Mouse (Mus musculus) spleen, embryonic (tissue): ENCODE data around the gene Neurl4.
"Not testable (repeated sequence)": the region's sequence is repeated elsewhere in the genome, so short reads cannot be mapped to it uniquely, and the experiment has no call there.

Source experiments
- CTCF ChIA-PET: fragments of 350-600 bp; sonication (Branson Sonifier 250); formaldehyde crosslinking; loops from one replicate; lab custom pipeline; 2022; lab: Charles Lee

The Neurl4 gene

DNA sequence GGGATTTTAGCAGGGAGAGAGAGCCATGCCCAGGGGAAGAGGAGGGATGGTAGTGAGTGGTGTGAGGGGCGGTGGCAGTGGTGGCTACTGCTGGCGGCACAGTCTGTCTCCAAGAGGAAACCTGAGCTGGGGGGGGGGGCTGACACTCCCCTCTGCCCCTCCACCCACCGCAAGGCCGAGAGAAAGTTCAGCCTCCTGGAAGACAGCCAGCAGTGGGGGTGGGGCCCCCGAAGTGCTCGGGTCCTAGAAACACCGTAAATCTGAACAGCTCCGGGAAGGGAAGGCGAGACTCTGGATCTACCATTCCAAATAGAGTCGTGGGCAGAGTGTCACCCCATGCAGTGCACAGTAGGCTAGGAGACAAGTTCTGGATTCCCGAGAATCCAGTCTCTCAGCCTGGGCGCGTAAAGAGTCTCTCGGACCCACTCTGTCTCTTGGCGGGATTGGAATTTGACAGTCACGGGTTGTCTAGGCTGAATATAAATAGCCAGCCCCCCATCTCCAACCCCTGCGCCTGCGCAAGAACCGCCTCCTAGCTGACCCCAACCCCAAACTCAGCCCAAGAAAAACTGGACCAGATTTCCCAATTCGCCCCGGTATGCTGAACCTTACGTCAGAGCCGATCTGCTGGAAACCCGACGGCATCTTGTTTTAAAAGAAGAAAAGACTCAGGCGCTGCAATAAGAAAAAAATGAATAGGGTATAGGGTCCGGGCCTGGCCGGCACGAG is 46.6 kb downstream of the Neurl4 start:
- CTCF ChIA-PET, result interaction anchor here (0.6 to 2.0 kb wide), 7 partner anchors 13 to 365 kb away, joined by 3 to 20 read pairs (median 3); partner anchors contain the start of genes Cldn7 and Kctd11

DNA sequence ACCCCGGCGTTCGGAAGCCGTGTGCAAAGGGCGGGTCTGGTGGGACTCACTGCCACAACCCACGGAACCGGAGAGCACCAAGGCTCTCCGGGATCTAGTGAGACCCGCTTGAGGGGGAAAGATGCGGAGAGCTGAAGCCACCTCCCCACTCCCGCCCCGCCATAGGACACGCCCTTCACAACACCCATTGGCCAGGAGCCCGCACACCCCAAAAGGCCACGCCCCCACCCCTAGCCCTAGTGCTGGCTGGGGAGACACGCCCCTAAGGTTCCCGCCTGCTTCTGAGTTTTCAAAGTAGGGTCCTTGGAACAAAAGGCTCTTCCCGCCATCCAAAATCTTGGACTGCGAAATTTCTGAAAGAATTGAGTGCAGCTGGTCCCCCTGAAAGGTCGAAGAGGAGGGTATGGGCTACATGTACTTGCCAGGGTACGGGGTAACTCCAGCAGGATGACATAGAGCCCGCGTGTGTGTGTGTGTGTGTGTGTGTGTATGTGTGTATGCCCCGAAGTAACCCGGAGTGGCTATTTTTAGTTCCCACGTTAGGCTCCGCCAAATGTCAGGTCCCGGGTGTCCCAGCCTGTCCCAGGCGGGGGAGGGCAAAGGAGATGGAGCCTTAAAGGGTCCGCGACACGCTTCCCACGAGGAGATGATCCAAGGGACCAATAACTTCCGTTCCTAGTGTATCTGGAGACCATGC is 47.3 kb downstream of the Neurl4 start, which contains the start of gene Slc2a4:
TSS of gene Slc2a4 (minus strand) at position 123 of the 697 bp plus-strand sequence.
- CTCF ChIA-PET, result interaction anchor here (0.5 to 2.0 kb wide), 6 partner anchors 16 to 195 kb away, joined by 3 to 8 read pairs (median 3); partner anchors contain the start of genes Cldn7 and Kctd11

DNA sequence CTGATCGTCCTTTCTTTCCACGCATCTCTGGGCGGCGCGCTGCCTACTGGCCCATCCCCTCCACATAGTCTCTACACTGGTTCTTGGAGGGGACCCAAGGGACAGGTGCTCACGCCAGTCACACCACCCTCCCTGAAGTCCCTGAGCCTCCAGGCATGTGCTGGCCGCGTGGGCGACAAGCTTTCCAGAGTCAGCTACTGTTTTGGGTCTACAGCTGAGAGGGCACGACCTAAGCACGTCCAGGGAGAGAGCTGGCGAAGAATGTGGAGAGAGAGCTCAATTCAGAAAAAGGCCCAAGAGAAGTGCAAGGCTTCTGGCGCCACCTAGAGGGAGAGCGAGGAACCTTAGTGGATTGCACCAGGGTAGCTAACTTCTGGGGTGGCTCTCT is 47.9 kb downstream of the Neurl4 start:
- CTCF ChIA-PET, result interaction anchor here (0.7 to 2.0 kb wide), 3 partner anchors 16 to 68 kb away, joined by 3 to 8 read pairs (median 7); partner anchors contain the start of gene Kctd11

DNA sequence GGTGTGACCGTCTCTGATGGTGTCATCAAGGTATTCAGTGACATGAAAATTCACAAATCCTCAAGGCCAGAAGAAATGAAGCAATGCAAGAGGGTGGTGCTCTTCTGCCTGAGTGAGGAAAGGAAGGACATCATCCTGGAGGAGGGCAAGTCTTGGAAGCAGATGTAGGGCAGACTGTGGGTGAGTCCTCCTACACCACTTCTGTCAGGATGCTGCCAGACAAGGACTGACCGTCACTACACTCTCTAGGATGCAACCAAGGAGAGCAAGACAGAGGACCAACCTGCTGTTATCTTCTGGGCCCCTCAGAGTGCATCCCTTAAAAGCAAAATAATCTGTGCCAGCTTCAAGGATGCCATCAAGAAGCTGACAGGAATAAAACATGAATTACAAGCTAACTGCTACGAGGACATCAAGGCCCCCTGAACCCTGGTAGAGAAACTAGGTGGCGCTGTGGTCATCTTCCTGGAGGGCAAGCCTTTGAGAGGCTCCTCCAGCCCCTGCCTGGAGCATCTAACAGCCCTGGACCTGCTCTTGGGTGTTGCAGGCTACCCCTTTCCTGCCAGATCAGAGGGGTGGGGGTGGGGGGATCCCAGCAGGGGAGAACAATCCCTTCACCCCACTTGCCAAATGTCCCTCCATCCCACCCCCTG is 50.1 kb downstream of the Neurl4 start:
- CTCF ChIA-PET, result interaction anchor here (0.6 to 1.0 kb wide), 3 partner anchors 15 to 149 kb away, joined by 3 read pairs; no protein-coding TSS in a partner anchor

DNA sequence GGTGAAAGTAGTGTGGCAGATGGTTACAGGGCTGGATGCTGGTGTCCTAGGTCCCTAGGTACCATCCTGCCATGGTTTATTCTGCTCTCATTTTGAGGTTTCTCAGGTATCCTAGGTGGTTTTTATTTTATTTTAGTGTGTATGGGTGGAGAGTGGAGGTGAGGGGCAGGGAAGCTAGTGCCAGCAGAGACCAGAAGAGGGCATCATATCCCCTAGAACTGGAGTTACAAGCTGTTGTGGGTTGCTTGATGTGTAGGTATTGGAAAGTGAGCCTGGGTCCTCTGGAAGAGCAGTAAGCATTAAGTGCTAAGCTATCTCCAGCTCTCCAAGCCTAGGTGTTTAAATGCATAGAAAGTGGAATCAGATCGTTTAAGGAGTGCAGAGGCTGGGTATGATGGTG is 51.4 kb downstream of the Neurl4 start:
- CTCF ChIA-PET, result no interaction called here

DNA sequence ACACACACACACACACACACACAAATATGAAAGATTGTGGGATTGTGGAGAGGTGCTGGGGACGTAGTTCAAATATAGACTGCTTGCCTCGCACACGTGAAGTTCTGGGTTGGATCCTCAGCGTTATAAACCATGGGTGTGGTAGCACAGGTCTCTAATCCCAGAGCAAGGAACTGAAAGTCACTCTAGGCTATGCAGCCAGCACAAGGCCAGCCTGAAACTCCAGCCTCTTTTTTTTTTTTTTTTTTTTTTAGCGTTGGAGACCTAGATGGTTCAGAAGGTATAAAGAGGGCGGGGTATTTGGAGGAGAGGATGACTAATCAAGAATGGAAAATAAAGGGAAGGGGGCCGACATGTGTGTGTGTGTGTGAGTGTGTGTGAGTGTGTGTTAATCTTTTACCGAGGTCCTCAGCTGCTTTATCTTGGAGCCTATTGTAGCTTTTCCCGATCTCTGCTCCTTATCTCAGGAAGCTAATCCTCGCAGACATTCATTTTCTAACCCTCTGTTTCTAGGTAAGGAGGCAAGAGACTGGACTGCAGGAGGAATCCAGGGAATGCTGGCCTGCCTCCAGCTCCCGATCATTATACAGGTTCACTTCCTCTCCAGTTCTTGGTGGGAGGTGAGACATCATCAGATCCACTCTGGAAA is 52.5 kb downstream of the Neurl4 start:
- CTCF ChIA-PET, result interaction anchor here (1.1 kb wide), 1 partner anchor 10 kb away, joined by 3 read pairs; no protein-coding TSS in a partner anchor

DNA sequence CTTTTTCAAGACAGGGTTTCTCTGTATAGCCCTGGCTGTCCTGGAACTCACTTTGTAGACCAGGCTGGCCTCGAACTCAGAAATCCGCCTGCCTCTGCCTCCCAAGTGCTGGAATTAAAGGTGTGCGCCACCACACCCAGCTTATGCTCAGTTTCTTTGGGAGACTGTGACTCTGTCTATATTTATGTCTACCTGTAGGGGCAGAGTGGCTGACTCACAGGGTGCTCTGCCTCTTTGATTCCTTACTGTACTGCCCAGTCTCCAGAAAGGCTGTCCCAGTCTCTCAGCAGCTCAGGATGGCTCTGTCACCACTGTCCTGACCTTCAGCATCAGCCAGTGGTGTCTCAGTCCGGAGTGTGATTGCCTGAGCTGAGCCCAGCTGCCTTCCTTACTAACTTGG is 54.7 kb downstream of the Neurl4 start:
- CTCF ChIA-PET, result not testable (repeated sequence)

DNA sequence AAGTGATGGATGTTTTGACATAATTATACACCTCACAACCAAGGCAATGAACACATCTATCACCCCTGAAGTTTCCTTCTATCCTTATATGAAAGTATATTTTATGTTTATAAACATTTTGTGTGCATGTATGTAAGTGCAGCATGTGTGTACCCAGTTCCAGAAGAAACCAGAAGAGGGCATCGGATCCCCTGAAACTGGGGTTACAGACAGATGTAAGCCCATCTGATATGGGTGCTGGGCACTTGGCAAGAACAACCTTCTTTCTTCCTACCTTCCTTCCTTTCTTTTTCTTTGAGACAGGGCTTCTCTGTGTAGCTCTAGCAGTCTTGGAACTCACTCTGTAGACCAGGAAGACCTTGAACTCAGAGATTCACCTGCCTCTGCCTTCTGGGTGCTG is 55.3 kb downstream of the Neurl4 start:
- CTCF ChIA-PET, result no interaction called here

DNA sequence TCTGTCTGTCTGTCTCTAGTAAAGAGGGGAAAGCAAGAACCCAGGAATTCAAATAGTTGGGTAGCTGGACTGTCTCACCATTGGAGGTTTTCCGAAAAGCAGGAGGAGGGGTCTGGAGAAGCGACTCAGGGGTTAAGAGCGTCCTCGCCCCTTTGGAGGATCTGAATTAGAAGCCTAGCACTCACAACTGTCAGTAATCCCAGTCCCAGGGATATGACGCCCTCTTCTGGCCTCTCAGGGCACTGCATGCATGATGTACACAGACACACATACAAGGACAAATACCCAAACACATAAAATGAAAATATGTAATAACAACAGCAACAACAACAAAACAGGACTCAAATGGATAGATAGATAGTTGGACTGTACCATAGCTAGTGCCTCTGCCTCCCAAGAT is 59.7 kb downstream of the Neurl4 start:
- CTCF ChIA-PET, result no interaction called here

DNA sequence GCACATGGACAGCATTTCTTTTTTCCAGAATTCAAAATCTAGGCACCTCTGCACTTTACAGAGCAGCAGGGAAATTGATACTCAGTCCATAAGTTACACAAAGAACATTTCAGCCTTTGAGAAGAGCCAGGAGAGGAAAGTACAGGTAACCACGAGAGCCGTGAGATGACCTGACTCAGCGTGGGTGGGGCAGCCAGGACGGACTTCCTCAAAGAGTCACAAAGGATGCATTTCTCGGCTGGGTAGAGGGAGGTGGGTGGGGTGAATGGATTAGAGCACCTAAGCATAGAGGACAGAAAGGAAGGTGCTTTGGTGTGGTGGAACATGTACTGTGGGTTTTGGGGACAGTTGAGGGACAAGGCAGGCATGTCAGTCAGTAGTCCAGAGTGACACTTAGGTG is 61.0 kb downstream of the Neurl4 start:
- CTCF ChIA-PET, result no interaction called here
